Mouse (Mus musculus): ENCODE measurements around the gene Notch2. TPM values are rescaled to one million over a fixed set of nuclear protein-coding genes. Genes with fewer than 3 reads are reported as not detected.

Notch2 gene
- total and polyA plus RNA-seq, 3 experiments: 10.0 to 18.1 (median 14.9) TPM

DNA sequence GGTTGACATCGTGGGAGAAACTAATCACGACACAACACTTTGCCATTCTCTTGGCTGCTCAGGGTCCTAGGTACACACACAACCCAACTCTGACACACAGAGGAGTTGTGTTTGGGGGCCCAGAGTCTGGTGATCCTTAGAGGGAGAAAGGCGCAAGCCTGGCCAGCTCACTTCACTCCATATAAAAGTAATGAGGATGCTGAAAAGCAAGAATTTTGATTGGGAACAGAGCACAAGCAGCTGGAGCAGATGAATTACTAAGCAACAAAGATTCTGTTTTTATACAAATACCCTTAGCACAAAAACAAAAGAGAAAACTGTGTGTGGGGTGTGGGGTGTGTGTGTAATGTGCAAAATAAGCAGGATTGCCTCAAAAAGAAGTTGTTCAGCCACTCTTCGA is 60.2 kb downstream of the Notch2 start:
- no peak for DNase-seq
- no peaks in the 10 kb centered on the region for H3K27me3 ChIP-seq (ENCODE audit: control insufficient read depth, insufficient read depth, low read length)
- no peaks in the 10 kb centered on the region for H3K79me2 ChIP-seq (replicated peaks; ENCODE audit: control insufficient read depth, insufficient read depth, low read length)
- H3K36me3 ChIP-seq (ENCODE audit: control insufficient read depth, insufficient read depth, low read length): no peaks in the 10 kb centered on the region
- H3K9ac ChIP-seq (ENCODE audit: low read depth, low read length): no peak overlapping the region
- intact Hi-C loops (cut with DNase I): loop anchor here (5.0 kb wide), 1 partner anchor 61 kb away; the partner anchor contains the start of gene Notch2
- H3K27ac ChIP-seq: no peak overlapping the region
- H3K4me1 ChIP-seq (ENCODE audit: control insufficient read depth, insufficient read depth, low read length): peaks cover 8% of the 10 kb centered on the region; the same call in 1 of the 2 replicates
- H3K4me3 ChIP-seq: no peak overlapping the region
- TF ChIP-seq CTCF (IDR thresholded peaks at IDR 0.05) (no peak), EP300 (IDR thresholded peaks at IDR 0.05; ENCODE audit: insufficient read depth, low read depth, low read length) (no peak), POLR2A (IDR thresholded peaks at IDR 0.05; ENCODE audit: insufficient read depth, low read depth, low read length) (no peak)
- WGBS: 81% methylated on average over 4 of the region's 4 CpGs

GRCm38 (mm10) chr3:98074622-98075231 is 61.4 kb downstream of the Notch2 start:
- intact Hi-C loops (cut with DNase I): loop anchor here (5.0 kb wide), 1 partner anchor 62 kb away; the partner anchor contains the start of gene Notch2
- Histone ChIP-seq H3K36me3 (ENCODE audit: control insufficient read depth, insufficient read depth, low read length) (no peaks in the 10 kb centered on the region), H3K9ac (ENCODE audit: low read depth, low read length) (no peak overlapping the region), H3K4me1 (ENCODE audit: control insufficient read depth, insufficient read depth, low read length) (peaks cover 8% of the 10 kb centered on the region; the same call in 1 of the 2 replicates), H3K4me3 (no peak overlapping the region), H3K27ac (no peak overlapping the region), H3K79me2 (replicated peaks; ENCODE audit: control insufficient read depth, insufficient read depth, low read length) (no peaks in the 10 kb centered on the region), H3K27me3 (ENCODE audit: control insufficient read depth, insufficient read depth, low read length) (no peaks in the 10 kb centered on the region)
- no peak for DNase-seq
- TF ChIP-seq CTCF (IDR thresholded peaks at IDR 0.05): no peak
- WGBS: 29% methylated on average over 6 of the region's 6 CpGs

DNA sequence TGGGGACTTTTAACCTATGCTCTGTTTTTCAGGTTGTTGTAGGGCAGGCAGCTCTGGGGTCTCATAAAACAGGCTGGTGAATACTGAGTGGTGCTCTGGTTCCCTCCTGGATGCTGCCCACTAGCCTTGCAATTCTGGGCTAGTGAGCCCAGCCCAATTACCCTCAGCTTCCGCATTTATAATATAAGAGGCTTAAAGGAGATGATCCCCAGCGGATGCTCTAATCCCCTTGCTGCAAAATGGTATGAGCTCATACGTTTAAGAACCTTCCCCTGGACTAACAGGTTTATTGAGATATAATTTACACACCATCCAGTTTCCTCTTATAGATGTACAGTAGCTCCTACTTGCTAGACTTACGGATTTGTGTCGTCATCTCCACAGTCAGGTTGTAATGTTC is 64.5 kb downstream of the Notch2 start:
- no peak overlapping the region for H3K27ac ChIP-seq
- no peaks in the 10 kb centered on the region for H3K79me2 ChIP-seq (replicated peaks; ENCODE audit: control insufficient read depth, insufficient read depth, low read length)
- no peaks in the 10 kb centered on the region; the same call in 1 of the 2 replicates for H3K27me3 ChIP-seq (ENCODE audit: control insufficient read depth, insufficient read depth, low read length)
- no peak for DNase-seq
- intact Hi-C loops (cut with DNase I): no loop called here
- H3K9ac ChIP-seq (ENCODE audit: low read depth, low read length): no peak overlapping the region
- H3K36me3 ChIP-seq (ENCODE audit: control insufficient read depth, insufficient read depth, low read length): no peaks in the 10 kb centered on the region
- no peak overlapping the region for H3K4me3 ChIP-seq
- WGBS: 97% methylated on average over 5 of the region's 5 CpGs
- peaks cover 6% of the 10 kb centered on the region; the same call in 1 of the 2 replicates for H3K4me1 ChIP-seq (ENCODE audit: control insufficient read depth, insufficient read depth, low read length)
- TF ChIP-seq CTCF (IDR thresholded peaks at IDR 0.05) (no peak), EP300 (IDR thresholded peaks at IDR 0.05; ENCODE audit: insufficient read depth, low read depth, low read length) (no peak), POLR2A (IDR thresholded peaks at IDR 0.05; ENCODE audit: insufficient read depth, low read depth, low read length) (no peak)

GRCm38 (mm10) chr3:98078816-98079215 is 65.5 kb downstream of the Notch2 start:
- 28% methylated on average over 1 of the region's 1 CpGs for WGBS
- Histone ChIP-seq H3K4me3 (no peak overlapping the region), H3K27me3 (ENCODE audit: control insufficient read depth, insufficient read depth, low read length) (no peaks in the 10 kb centered on the region; the same call in 1 of the 2 replicates), H3K27ac (no peak overlapping the region), H3K36me3 (ENCODE audit: control insufficient read depth, insufficient read depth, low read length) (no peaks in the 10 kb centered on the region), H3K4me1 (ENCODE audit: control insufficient read depth, insufficient read depth, low read length) (peaks cover 6% of the 10 kb centered on the region; the same call in 1 of the 2 replicates), H3K9ac (ENCODE audit: low read depth, low read length) (no peak overlapping the region), H3K79me2 (replicated peaks; ENCODE audit: control insufficient read depth, insufficient read depth, low read length) (no peaks in the 10 kb centered on the region)
- intact Hi-C loops (cut with DNase I): no loop called here
- DNase-seq: no peak
- no peak for TF ChIP-seq EP300 (IDR thresholded peaks at IDR 0.05; ENCODE audit: insufficient read depth, low read depth, low read length)
- no peak for TF ChIP-seq CTCF (IDR thresholded peaks at IDR 0.05)

DNA sequence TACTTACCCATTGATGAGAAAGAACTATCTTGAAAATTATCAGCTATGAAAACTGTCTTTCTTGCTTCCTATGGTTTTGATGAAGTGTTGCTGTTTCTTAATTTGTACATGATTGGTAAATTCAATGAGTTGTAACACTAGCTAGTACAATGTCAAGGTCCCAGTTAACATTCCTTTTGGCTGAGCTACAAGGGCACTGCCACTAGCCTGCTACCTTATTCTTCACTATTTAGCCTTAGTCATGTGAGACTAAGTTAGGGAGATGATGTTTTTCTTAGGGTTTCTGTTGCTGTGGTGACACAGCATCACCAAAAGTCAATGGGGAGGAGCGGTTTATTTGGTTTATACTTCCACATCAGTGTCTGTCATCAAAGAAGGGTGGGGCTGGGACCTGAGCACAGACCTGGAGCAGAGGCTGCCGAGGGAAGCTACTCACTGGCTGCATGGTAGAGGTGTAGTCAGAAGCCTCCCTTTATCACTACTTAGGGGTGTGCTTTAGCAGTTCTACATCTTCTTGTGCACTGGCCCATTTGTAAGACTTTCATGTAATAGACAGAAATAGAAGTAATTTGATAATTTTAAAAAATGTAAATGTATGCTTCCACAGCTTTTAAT is 66.4 kb downstream of the Notch2 start:
- Histone ChIP-seq H3K9ac (ENCODE audit: low read depth, low read length) (no peak overlapping the region), H3K27ac (no peak overlapping the region), H3K4me3 (no peak overlapping the region), H3K4me1 (ENCODE audit: control insufficient read depth, insufficient read depth, low read length) (peaks cover 5% of the 10 kb centered on the region; the same call in 1 of the 2 replicates), H3K27me3 (ENCODE audit: control insufficient read depth, insufficient read depth, low read length) (no peaks in the 10 kb centered on the region; the same call in 1 of the 2 replicates), H3K36me3 (ENCODE audit: control insufficient read depth, insufficient read depth, low read length) (no peaks in the 10 kb centered on the region), H3K79me2 (replicated peaks; ENCODE audit: control insufficient read depth, insufficient read depth, low read length) (no peaks in the 10 kb centered on the region)
- intact Hi-C loops (cut with DNase I): no loop called here
- 92% methylated on average over 2 of the region's 2 CpGs for WGBS
- DNase-seq: no peak
- TF ChIP-seq EP300 (IDR thresholded peaks at IDR 0.05; ENCODE audit: insufficient read depth, low read depth, low read length) (no peak), POLR2A (IDR thresholded peaks at IDR 0.05; ENCODE audit: insufficient read depth, low read depth, low read length) (no peak), CTCF (IDR thresholded peaks at IDR 0.05) (no peak)

- H3K9ac ChIP-seq (ENCODE audit: low read depth, low read length): no peak overlapping the region
- intact Hi-C loops (cut with DNase I): no loop called here
- WGBS: 98% methylated on average over 4 of the region's 4 CpGs
- H3K79me2 ChIP-seq (replicated peaks; ENCODE audit: control insufficient read depth, insufficient read depth, low read length): no peaks in the 10 kb centered on the region
- no peak for DNase-seq
- TF ChIP-seq POLR2A (IDR thresholded peaks at IDR 0.05; ENCODE audit: insufficient read depth, low read depth, low read length): no peak
- TF ChIP-seq CTCF (IDR thresholded peaks at IDR 0.05): no peak
- no peak for TF ChIP-seq EP300 (IDR thresholded peaks at IDR 0.05; ENCODE audit: insufficient read depth, low read depth, low read length)
- H3K27me3 ChIP-seq (ENCODE audit: control insufficient read depth, insufficient read depth, low read length): no peaks in the 10 kb centered on the region; the same call in 1 of the 2 replicates
- no peaks in the 10 kb centered on the region for H3K36me3 ChIP-seq (ENCODE audit: control insufficient read depth, insufficient read depth, low read length)
- H3K27ac ChIP-seq: no peak overlapping the region
- H3K4me3 ChIP-seq: no peak overlapping the region
- H3K4me1 ChIP-seq (ENCODE audit: control insufficient read depth, insufficient read depth, low read length): no peaks in the 10 kb centered on the region
These were observed 67.3 kb downstream of the Notch2 start for GRCm38 (mm10) chr3:98080630-98081029.

All from heart, adult 2 months (tissue).